Mouse (Mus musculus) layer of hippocampus, postnatal 14 days (tissue): ENCODE data around the gene Ripor3. TPM values are rescaled to one million over a fixed set of nuclear protein-coding genes. Genes with fewer than 3 reads are reported as not detected.

Experiments
- DNase-seq, 2 experiments: peaks; one replicate each; pipeline ENCODE4 v3.0.0; 2021 to 2022; ENCODE audit warnings: low spot score in 2 of 2, mixed read lengths in 1 of 2
- total RNA-seq, 2 experiments: library from RNA; stranded (reverse); gene quantifications; 2 replicates each; pipeline ENCODE4 v1.2.3; 2021

Ripor3 gene
- total RNA-seq, 2 experiments from 2014 or later = 0.14 to 0.21 TPM

- no peak for DNase-seq
These were observed 52.9 kb downstream of the Ripor3 start for GRCm38 (mm10) chr2:167957539-167957938.

GRCm38 (mm10) chr2:167954928-167955327 is 55.5 kb downstream of the Ripor3 start:
- no peak for DNase-seq

GRCm38 (mm10) chr2:167953819-167954218 is 56.6 kb downstream of the Ripor3 start:
- no peak for DNase-seq

GRCm38 (mm10) chr2:167951301-167952211 is 58.9 kb downstream of the Ripor3 start:
- DNase-seq = no peak

GRCm38 (mm10) chr2:167950681-167951080 is 59.7 kb downstream of the Ripor3 start:
- no peak for DNase-seq

GRCm38 (mm10) chr2:167949808-167950207 is 60.6 kb downstream of the Ripor3 start:
- no peak for DNase-seq

- no peak for DNase-seq
These were observed 61.2 kb downstream of the Ripor3 start for GRCm38 (mm10) chr2:167949250-167949649.

GRCm38 (mm10) chr2:167948557-167948956 is 61.9 kb downstream of the Ripor3 start:
- DNase-seq = no peak

- no peak for DNase-seq
These were observed 62.4 kb downstream of the Ripor3 start for GRCm38 (mm10) chr2:167948047-167948446.

GRCm38 (mm10) chr2:167947251-167947650 is 63.2 kb downstream of the Ripor3 start:
- DNase-seq = no peak

- DNase-seq = no peak
These were observed 65.0 kb downstream of the Ripor3 start for GRCm38 (mm10) chr2:167945451-167945850.

- DNase-seq = no peak
These were observed 66.2 kb downstream of the Ripor3 start for GRCm38 (mm10) chr2:167944193-167944592.

GRCm38 (mm10) chr2:167942926-167943633 is 67.3 kb downstream of the Ripor3 start:
- no peak for DNase-seq

- peak in 1 of 2 experiments; percentile 47 for DNase-seq
These were observed 68.1 kb downstream of the Ripor3 start for GRCm38 (mm10) chr2:167942199-167942925.

- DNase-seq = no peak
These were observed 68.7 kb downstream of the Ripor3 start for GRCm38 (mm10) chr2:167941745-167942176.

GRCm38 (mm10) chr2:167941320-167941719 is 69.1 kb downstream of the Ripor3 start:
- no peak for DNase-seq

- no peak for DNase-seq
These were observed 69.8 kb downstream of the Ripor3 start for GRCm38 (mm10) chr2:167940636-167941035.

GRCm38 (mm10) chr2:167939632-167940399 is 70.6 kb downstream of the Ripor3 start:
- no peak for DNase-seq

GRCm38 (mm10) chr2:167939204-167939603 is 71.2 kb downstream of the Ripor3 start:
- DNase-seq = no peak

GRCm38 (mm10) chr2:167938786-167939185 is 71.6 kb downstream of the Ripor3 start:
- DNase-seq = no peak

GRCm38 (mm10) chr2:167935956-167936355 is 74.5 kb downstream of the Ripor3 start:
- no peak for DNase-seq
